Mouse (Mus musculus): ENCODE data around the gene Evx1.
"Not testable (repeated sequence)": the region's sequence is repeated elsewhere in the genome, so short reads cannot be mapped to it uniquely, and the experiment has no call there.

Evx1 gene

GRCm38 (mm10) chr6:52321826-52322315 lies 8.6 kb downstream of the Evx1 start:
- no peak for DNase-seq

- no peak for DNase-seq
Observed at GRCm38 (mm10) chr6:52322721-52323215, 9.5 kb downstream of the Evx1 start.

- no peak for DNase-seq
Observed at GRCm38 (mm10) chr6:52323292-52323691, 10.0 kb downstream of the Evx1 start.

- no peak for DNase-seq
Observed at GRCm38 (mm10) chr6:52324061-52324460, 10.8 kb downstream of the Evx1 start.

GRCm38 (mm10) chr6:52346816-52347215 lies 33.5 kb downstream of the Evx1 start:
- not testable (repeated sequence) for DNase-seq

- no peak for DNase-seq
Observed at GRCm38 (mm10) chr6:52366021-52366420, 52.7 kb downstream of the Evx1 start.

- DNase-seq, result no peak
Observed at GRCm38 (mm10) chr6:52366533-52366932, 53.2 kb downstream of the Evx1 start.

- DNase-seq, result no peak
Observed at GRCm38 (mm10) chr6:52367067-52367466, 53.8 kb downstream of the Evx1 start.
